Mouse (Mus musculus): ENCODE results near the gene Mrpl12. TPM values are rescaled to one million over a fixed set of nuclear protein-coding genes. Genes with fewer than 3 reads are reported as not detected.
"Not testable (repeated sequence)": the region's sequence is repeated elsewhere in the genome, so short reads cannot be mapped to it uniquely, and the experiment has no call there.

Gene Mrpl12
- polyA plus RNA-seq, 1 experiment from 2014 or later, result 135 TPM

DNA sequence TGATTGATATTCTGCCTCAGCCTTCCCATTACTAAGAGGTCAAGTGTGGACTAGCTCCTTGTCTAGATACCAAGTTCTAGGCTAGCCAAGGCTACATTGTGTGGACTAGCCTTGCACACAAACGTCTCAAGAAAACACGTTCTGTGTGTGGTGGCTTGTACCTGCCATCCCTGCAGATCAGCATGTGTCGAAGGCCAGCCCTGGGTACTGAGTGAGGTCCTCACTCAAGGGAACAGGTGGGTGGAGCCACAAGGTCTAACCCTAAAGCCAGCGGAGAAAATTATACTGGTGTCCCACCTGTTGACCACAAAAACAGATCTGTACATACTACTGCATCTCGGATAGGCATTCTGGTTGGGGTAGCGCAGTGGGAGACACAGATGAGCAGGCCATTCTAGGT, 15.5 kb downstream of the Mrpl12 start:
- H3K9me3 ChIP-seq, result no peaks in the 10 kb centered on the region
- 86% methylated on average over 6 of the region's 6 CpGs for WGBS
- no peak overlapping the region for H3K4me3 ChIP-seq (replicated peaks)

GRCm38 (mm10) chr11:120500357-120500756, 15.9 kb downstream of the Mrpl12 start:
- no peak overlapping the region for H3K4me2 ChIP-seq
- H3K4me1 ChIP-seq, result no peaks in the 10 kb centered on the region
- no peak for ATAC-seq (ENCODE audit: low FRiP score)
- peaks cover 40% of the 10 kb centered on the region for H3K36me3 ChIP-seq (replicated peaks)
- no peaks in the 10 kb centered on the region for H3K9me3 ChIP-seq
- WGBS, result 29% methylated on average over 3 of the region's 3 CpGs
- no peaks in the 10 kb centered on the region for H3K27me3 ChIP-seq
- no peak overlapping the region for H3K27ac ChIP-seq
- no peak overlapping the region for H3K9ac ChIP-seq
- H3K4me3 ChIP-seq (replicated peaks), result no peak overlapping the region

More for the DNA sequence above, 15.5 kb downstream of the Mrpl12 start:
- Histone ChIP-seq H3K9ac (no peak overlapping the region), H3K27ac (no peak overlapping the region), H3K36me3 (replicated peaks) (peaks cover 44% of the 10 kb centered on the region), H3K4me2 (no peak overlapping the region), H3K4me1 (no peaks in the 10 kb centered on the region), H3K27me3 (no peaks in the 10 kb centered on the region)
- no peak for ATAC-seq (ENCODE audit: low FRiP score)

- H3K4me2 ChIP-seq, result no peak overlapping the region
- no peak overlapping the region for H3K9ac ChIP-seq
- no peak for ATAC-seq (ENCODE audit: low FRiP score)
- peaks cover 34% of the 10 kb centered on the region for H3K36me3 ChIP-seq (replicated peaks)
- 73% methylated on average over 6 of the region's 6 CpGs for WGBS
- H3K4me3 ChIP-seq (replicated peaks), result no peak overlapping the region
- no peaks in the 10 kb centered on the region for H3K27me3 ChIP-seq
- H3K9me3 ChIP-seq, result no peaks in the 10 kb centered on the region
- H3K4me1 ChIP-seq, result no peaks in the 10 kb centered on the region
- no peak overlapping the region for H3K27ac ChIP-seq
These were observed 16.6 kb downstream of the Mrpl12 start for GRCm38 (mm10) chr11:120501018-120501417.

- no peak overlapping the region for H3K4me3 ChIP-seq (replicated peaks)
- no peaks in the 10 kb centered on the region for H3K27me3 ChIP-seq
- H3K4me1 ChIP-seq, result no peaks in the 10 kb centered on the region
- H3K36me3 ChIP-seq (replicated peaks), result peaks cover 28% of the 10 kb centered on the region
- WGBS, result 87% methylated on average over 4 of the region's 4 CpGs
- no peak for ATAC-seq (ENCODE audit: low FRiP score)
- no peak overlapping the region for H3K4me2 ChIP-seq
- no peaks in the 10 kb centered on the region for H3K9me3 ChIP-seq
- H3K9ac ChIP-seq, result no peak overlapping the region
- no peak overlapping the region for H3K27ac ChIP-seq
These were observed 17.3 kb downstream of the Mrpl12 start for GRCm38 (mm10) chr11:120501701-120502100.

GRCm38 (mm10) chr11:120505661-120506060, 21.2 kb downstream of the Mrpl12 start:
- Histone ChIP-seq H3K4me2 (no peak overlapping the region), H3K9ac (no peak overlapping the region), H3K9me3 (no peaks in the 10 kb centered on the region), H3K27me3 (peaks cover 3% of the 10 kb centered on the region; the same call in 1 of the 2 replicates), H3K4me1 (peaks cover 7% of the 10 kb centered on the region), H3K27ac (no peak overlapping the region), H3K4me3 (replicated peaks) (no peak overlapping the region), H3K36me3 (replicated peaks) (no peaks in the 10 kb centered on the region)
- no peak for ATAC-seq (ENCODE audit: low FRiP score)
- 87% methylated on average over 3 of the region's 3 CpGs for WGBS

DNA sequence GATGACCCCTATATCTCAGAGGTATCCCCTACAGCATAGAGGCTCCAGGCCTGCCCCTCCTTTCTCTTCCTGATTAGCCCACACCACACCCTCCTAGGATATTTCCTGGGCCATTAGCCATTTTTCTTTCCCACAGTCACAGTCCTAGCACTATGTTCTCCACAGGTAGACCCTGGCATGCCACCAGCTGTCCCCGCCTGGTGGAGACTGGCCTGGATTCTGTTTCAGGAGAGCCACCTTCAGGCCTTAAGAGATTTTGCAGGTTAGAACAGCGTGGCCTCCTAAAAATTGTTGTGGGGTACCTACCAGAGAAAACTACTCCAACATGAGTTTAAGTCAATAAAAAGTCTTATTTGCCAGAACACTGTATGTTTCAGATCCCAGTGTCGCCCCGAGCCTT, 22.5 kb downstream of the Mrpl12 start:
- H3K27ac ChIP-seq, result no peak overlapping the region
- no peak overlapping the region for H3K9ac ChIP-seq
- no peak overlapping the region for H3K4me2 ChIP-seq
- 63% methylated on average over 4 of the region's 4 CpGs for WGBS
- ATAC-seq (ENCODE audit: low FRiP score), result no peak
- no peak overlapping the region for H3K4me3 ChIP-seq (replicated peaks)
- peaks cover 13% of the 10 kb centered on the region for H3K4me1 ChIP-seq
- H3K27me3 ChIP-seq, result peaks cover 3% of the 10 kb centered on the region; the same call in 1 of the 2 replicates
- H3K36me3 ChIP-seq (replicated peaks), result no peaks in the 10 kb centered on the region
- no peaks in the 10 kb centered on the region for H3K9me3 ChIP-seq

DNA sequence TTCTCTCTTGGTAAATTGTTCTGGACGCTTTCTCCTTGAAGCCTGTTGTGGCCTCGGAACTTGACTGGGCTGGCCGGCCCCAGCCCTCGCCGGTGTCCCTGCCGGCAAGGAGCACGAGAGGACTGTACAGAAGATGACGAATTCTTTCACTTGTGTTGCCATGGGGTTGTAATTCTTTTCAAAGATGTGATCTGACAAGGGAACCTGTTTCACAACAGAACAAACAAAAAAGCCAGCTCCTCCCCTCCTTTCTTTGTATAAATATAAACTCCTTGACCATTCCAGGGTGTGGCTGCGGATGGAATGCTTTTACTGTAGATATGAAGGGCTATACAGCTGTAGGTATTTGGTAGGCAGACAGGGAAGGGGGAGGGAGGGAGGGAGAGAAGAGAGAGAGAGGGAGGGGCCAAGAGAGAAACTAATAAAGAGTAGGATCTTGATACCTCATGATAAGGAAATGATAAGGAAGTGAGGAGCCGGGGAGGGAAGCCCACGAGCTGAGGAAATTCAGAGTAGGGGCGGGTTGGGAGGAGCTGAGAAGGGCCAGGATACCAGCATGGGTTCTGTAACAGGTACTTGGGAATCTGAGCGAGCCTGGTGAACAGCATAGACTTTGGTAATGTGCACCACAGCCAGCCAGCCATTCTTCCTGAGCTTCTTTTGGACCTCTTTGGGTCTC, 23.3 kb downstream of the Mrpl12 start:
- no peak overlapping the region; the same call in 1 of the 2 replicates for H3K9ac ChIP-seq
- no peaks in the 10 kb centered on the region for H3K9me3 ChIP-seq
- WGBS, result 81% methylated on average over 13 of the region's 13 CpGs
- peaks cover 13% of the 10 kb centered on the region for H3K4me1 ChIP-seq
- H3K4me2 ChIP-seq, result no peak overlapping the region
- peaks cover 3% of the 10 kb centered on the region; the same call in 1 of the 2 replicates for H3K27me3 ChIP-seq
- H3K4me3 ChIP-seq (replicated peaks), result no peak overlapping the region
- no peaks in the 10 kb centered on the region for H3K36me3 ChIP-seq (replicated peaks)
- no peak for ATAC-seq (ENCODE audit: low FRiP score)
- no peak overlapping the region for H3K27ac ChIP-seq

- H3K27me3 ChIP-seq, result peaks cover 3% of the 10 kb centered on the region; the same call in 1 of the 2 replicates
- H3K4me1 ChIP-seq, result peaks cover 17% of the 10 kb centered on the region
- no peak for ATAC-seq (ENCODE audit: low FRiP score)
- H3K4me2 ChIP-seq, result no peak overlapping the region
- 84% methylated on average over 9 of the region's 9 CpGs for WGBS
- H3K9ac ChIP-seq, result no peak overlapping the region
- H3K36me3 ChIP-seq (replicated peaks), result no peaks in the 10 kb centered on the region
- no peaks in the 10 kb centered on the region for H3K9me3 ChIP-seq
- no peak overlapping the region for H3K4me3 ChIP-seq (replicated peaks)
- H3K27ac ChIP-seq, result no peak overlapping the region
These were observed 24.0 kb downstream of the Mrpl12 start for GRCm38 (mm10) chr11:120508290-120508870.

GRCm38 (mm10) chr11:120509940-120510339, 25.5 kb downstream of the Mrpl12 start:
- H3K4me1 ChIP-seq, result peaks cover 17% of the 10 kb centered on the region
- no peak overlapping the region for H3K4me2 ChIP-seq
- no peaks in the 10 kb centered on the region for H3K9me3 ChIP-seq
- no peak for ATAC-seq (ENCODE audit: low FRiP score)
- no peak overlapping the region for H3K4me3 ChIP-seq (replicated peaks)
- no peaks in the 10 kb centered on the region for H3K36me3 ChIP-seq (replicated peaks)
- H3K27ac ChIP-seq, result no peak overlapping the region; the same call in 1 of the 2 replicates
- WGBS, result 26% methylated on average over 4 of the region's 4 CpGs
- H3K9ac ChIP-seq, result 0 out of 2 replicates have a peak overlapping the region, but pooled peaks have one; percentile 47
- H3K27me3 ChIP-seq, result peaks cover 3% of the 10 kb centered on the region; the same call in 1 of the 2 replicates

- peak overlapping the region; percentile 56; the same call in 1 of the 2 replicates for H3K27ac ChIP-seq
- H3K27me3 ChIP-seq, result peaks cover 3% of the 10 kb centered on the region; the same call in 1 of the 2 replicates
- H3K4me1 ChIP-seq, result peaks cover 17% of the 10 kb centered on the region
- WGBS, result 4% methylated on average over 16 of the region's 16 CpGs
- H3K4me3 ChIP-seq (replicated peaks), result peak overlapping the region; percentile 10; the same call in 1 of the 2 replicates
- H3K9me3 ChIP-seq, result no peaks in the 10 kb centered on the region
- H3K9ac ChIP-seq, result peak overlapping the region; percentile 47; the same call in 1 of the 2 replicates
- no peak for ATAC-seq (ENCODE audit: low FRiP score)
- peak overlapping the region; percentile 48 for H3K4me2 ChIP-seq
- H3K36me3 ChIP-seq (replicated peaks), result no peaks in the 10 kb centered on the region
These were observed 26.1 kb downstream of the Mrpl12 start for GRCm38 (mm10) chr11:120510375-120511030.

- peaks cover 17% of the 10 kb centered on the region for H3K4me1 ChIP-seq
- H3K27ac ChIP-seq, result no peak overlapping the region
- no peak overlapping the region for H3K4me3 ChIP-seq (replicated peaks)
- no peaks in the 10 kb centered on the region for H3K36me3 ChIP-seq (replicated peaks)
- 61% methylated on average over 6 of the region's 6 CpGs for WGBS
- no peaks in the 10 kb centered on the region for H3K9me3 ChIP-seq
- no peak overlapping the region for H3K9ac ChIP-seq
- H3K4me2 ChIP-seq, result no peak overlapping the region
- peaks cover 7% of the 10 kb centered on the region; the same call in 1 of the 2 replicates for H3K27me3 ChIP-seq
- ATAC-seq (ENCODE audit: low FRiP score), result no peak
These were observed 28.5 kb downstream of the Mrpl12 start for GRCm38 (mm10) chr11:120512790-120513453.

DNA sequence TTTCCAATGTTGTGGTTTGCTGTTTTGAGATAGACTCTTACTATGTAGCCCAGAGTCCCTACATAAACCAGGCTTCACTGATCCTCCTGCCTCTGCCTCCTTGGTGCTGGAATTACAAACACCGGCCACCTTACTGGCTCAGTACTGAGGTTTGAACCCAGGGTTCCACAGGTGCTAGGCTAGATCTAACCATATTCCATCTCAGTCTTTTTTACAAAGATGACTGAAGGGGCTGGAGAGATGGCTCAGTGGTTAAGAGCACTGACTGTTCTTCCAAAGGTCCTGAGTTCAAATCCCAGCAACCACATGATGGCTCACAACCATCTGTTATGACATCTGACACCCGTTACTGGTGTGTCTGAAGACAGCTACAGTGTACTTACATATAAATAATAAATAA, 29.8 kb downstream of the Mrpl12 start:
- H3K27ac ChIP-seq; H3K27me3 ChIP-seq; H3K4me3 ChIP-seq (replicated peaks); H3K9me3 ChIP-seq; H3K36me3 ChIP-seq (replicated peaks); H3K4me2 ChIP-seq; H3K9ac ChIP-seq; ATAC-seq (ENCODE audit: low FRiP score): not testable (repeated sequence)
- 88% methylated on average over 2 of the region's 2 CpGs for WGBS
- peaks cover 17% of the 10 kb centered on the region for H3K4me1 ChIP-seq

Measured in forebrain, embryonic 12.5 days (tissue).